Mouse (Mus musculus) embryonic facial prominence, embryonic 10.5 days (tissue): ENCODE results near the gene Sulf2. TPM values are rescaled to one million over a fixed set of nuclear protein-coding genes. Genes with fewer than 3 reads are reported as not detected.
"Not testable (repeated sequence)": the region's sequence is repeated elsewhere in the genome, so short reads cannot be mapped to it uniquely, and the experiment has no call there.

Experiments
- DNase-seq: peaks from one replicate; pipeline ENCODE4 v3.0.0-alpha.2; 2017; ENCODE audit warnings: low spot score
- H3K27ac ChIP-seq: fragments of 300-500 bp; sonication (generic); replicated peaks from 2 replicates; pipeline ENCODE4 v1.5.1; 2016; ENCODE audit warnings: mild to moderate bottlenecking
- H3K27me3 ChIP-seq: fragments of 300-500 bp; sonication (generic); replicated peaks from 2 replicates; pipeline ENCODE4 v1.6.1; 2016; ENCODE audit warnings: low read depth, mild to moderate bottlenecking; ENCODE audit not compliant: poor library complexity, severe bottlenecking
- H3K36me3 ChIP-seq: fragments of 300-500 bp; sonication (generic); replicated peaks from 2 replicates; pipeline ENCODE4 v1.6.1; 2016; ENCODE audit warnings: mild to moderate bottlenecking, moderate library complexity
- H3K4me1 ChIP-seq: fragments of 300-500 bp; sonication (generic); 2 replicates; pipeline ENCODE4 v1.6.1; 2016
- H3K4me3 ChIP-seq: fragments of 300-500 bp; sonication (generic); 2 replicates; pipeline ENCODE4 v1.5.1; 2016; ENCODE audit warnings: mild to moderate bottlenecking, moderate library complexity
- H3K9me3 ChIP-seq: fragments of 300-500 bp; sonication (generic); 2 replicates; pipeline ENCODE4 v1.6.1; 2016; ENCODE audit warnings: mild to moderate bottlenecking
- WGBS: fragments of 180-500 bp; shearing (Covaris S2); methylation state at CpG from one replicate; pipeline ENCODE4 v1.1.7; 2016; 5-methylcytosine and 5-hydroxymethylcytosine counted together
- polyA plus RNA-seq: library from polyadenylated mRNA; unstranded; fragments of >200 nt; fragmentation: Nextera tagmentation; extraction: Ambion mirVana; gene quantifications from 2 replicates; pipeline ENCODE4 v1.2.1, GENCODE M21; 2016

Gene Sulf2
- polyA plus RNA-seq, 1 experiment from 2014 or later = 131 TPM

GRCm38 (mm10) chr2:166090131-166090581 lies 65.3 kb downstream of the Sulf2 start:
- H3K9me3 ChIP-seq = no peaks in the 10 kb centered on the region
- peak overlapping the region; percentile 5; the same call in 1 of the 2 replicates for H3K4me3 ChIP-seq
- 29% methylated on average over 7 of the region's 7 CpGs for WGBS
- H3K27me3 ChIP-seq = no peaks in the 10 kb centered on the region
- H3K36me3 ChIP-seq = peaks cover 99% of the 10 kb centered on the region
- H3K27ac ChIP-seq = peak overlapping the region; percentile 73
- H3K4me1 ChIP-seq = peaks cover 40% of the 10 kb centered on the region
- peak; percentile 59 for DNase-seq

GRCm38 (mm10) chr2:166088991-166089390 lies 66.5 kb downstream of the Sulf2 start:
- Histone ChIP-seq H3K9me3 (no peaks in the 10 kb centered on the region), H3K4me3 (no peak overlapping the region), H3K36me3 (peaks cover 97% of the 10 kb centered on the region), H3K27me3 (no peaks in the 10 kb centered on the region), H3K4me1 (peaks cover 44% of the 10 kb centered on the region), H3K27ac (no peak overlapping the region)
- no peak for DNase-seq
- 91% methylated on average over 9 of the region's 9 CpGs for WGBS

GRCm38 (mm10) chr2:166086457-166087233 lies 68.8 kb downstream of the Sulf2 start:
- no peak for DNase-seq
- Histone ChIP-seq H3K9me3 (no peaks in the 10 kb centered on the region), H3K4me3 (no peak overlapping the region), H3K27me3 (no peaks in the 10 kb centered on the region), H3K4me1 (peaks cover 40% of the 10 kb centered on the region), H3K36me3 (peaks cover 97% of the 10 kb centered on the region), H3K27ac (peak overlapping the region; percentile 3; the same call in 1 of the 2 replicates)
- 90% methylated on average over 29 of the region's 29 CpGs for WGBS

- Histone ChIP-seq H3K4me1 (peaks cover 37% of the 10 kb centered on the region), H3K27ac (peak overlapping the region; percentile 35; the same call in 1 of the 2 replicates), H3K27me3 (no peaks in the 10 kb centered on the region), H3K9me3 (no peaks in the 10 kb centered on the region), H3K36me3 (peaks cover 97% of the 10 kb centered on the region), H3K4me3 (no peak overlapping the region)
- DNase-seq = no peak
- 89% methylated on average over 10 of the region's 10 CpGs for WGBS
These were observed 69.7 kb downstream of the Sulf2 start for GRCm38 (mm10) chr2:166085780-166086179.

- H3K36me3 ChIP-seq = peaks cover 97% of the 10 kb centered on the region
- DNase-seq = peak; percentile 74
These were observed 70.5 kb downstream of the Sulf2 start for GRCm38 (mm10) chr2:166084964-166085363.

GRCm38 (mm10) chr2:166084111-166084510 lies 71.4 kb downstream of the Sulf2 start:
- 87% methylated on average over 7 of the region's 7 CpGs for WGBS
- H3K27ac ChIP-seq = no peak overlapping the region
- peaks cover 98% of the 10 kb centered on the region for H3K36me3 ChIP-seq
- no peaks in the 10 kb centered on the region for H3K9me3 ChIP-seq
- H3K4me3 ChIP-seq = no peak overlapping the region
- DNase-seq = no peak
- peaks cover 35% of the 10 kb centered on the region for H3K4me1 ChIP-seq
- H3K27me3 ChIP-seq = no peaks in the 10 kb centered on the region

More at GRCm38 (mm10) chr2:166084964-166085363, 70.5 kb downstream of the Sulf2 start:
- H3K27me3 ChIP-seq, H3K27ac ChIP-seq, H3K4me3 ChIP-seq, H3K9me3 ChIP-seq: not testable (repeated sequence)
- H3K4me1 ChIP-seq = peaks cover 37% of the 10 kb centered on the region
- 40% methylated on average over 6 of the region's 6 CpGs for WGBS

GRCm38 (mm10) chr2:166083542-166084031 lies 71.9 kb downstream of the Sulf2 start:
- Histone ChIP-seq H3K4me3 (no peak overlapping the region), H3K36me3 (peaks cover 98% of the 10 kb centered on the region), H3K27ac (no peak overlapping the region), H3K27me3 (no peaks in the 10 kb centered on the region), H3K4me1 (peaks cover 32% of the 10 kb centered on the region), H3K9me3 (no peaks in the 10 kb centered on the region)
- no peak for DNase-seq
- WGBS = 88% methylated on average over 9 of the region's 9 CpGs

GRCm38 (mm10) chr2:166082661-166083060 lies 72.8 kb downstream of the Sulf2 start:
- peaks cover 98% of the 10 kb centered on the region for H3K36me3 ChIP-seq
- WGBS = 84% methylated on average over 10 of the region's 10 CpGs

GRCm38 (mm10) chr2:166082193-166082592 lies 73.3 kb downstream of the Sulf2 start:
- H3K4me1 ChIP-seq = peaks cover 32% of the 10 kb centered on the region
- 58% methylated on average over 5 of the region's 5 CpGs for WGBS
- no peaks in the 10 kb centered on the region for H3K9me3 ChIP-seq
- no peak overlapping the region for H3K4me3 ChIP-seq
- DNase-seq = peak; percentile 83
- H3K27me3 ChIP-seq = no peaks in the 10 kb centered on the region
- H3K27ac ChIP-seq = no peak overlapping the region
- peaks cover 98% of the 10 kb centered on the region for H3K36me3 ChIP-seq

More at GRCm38 (mm10) chr2:166082661-166083060, 72.8 kb downstream of the Sulf2 start:
- H3K27ac ChIP-seq = no peak overlapping the region
- peaks cover 32% of the 10 kb centered on the region for H3K4me1 ChIP-seq
- no peaks in the 10 kb centered on the region for H3K27me3 ChIP-seq
- no peak for DNase-seq
- no peaks in the 10 kb centered on the region for H3K9me3 ChIP-seq
- H3K4me3 ChIP-seq = no peak overlapping the region

GRCm38 (mm10) chr2:166080967-166081750 lies 74.3 kb downstream of the Sulf2 start:
- Histone ChIP-seq H3K27ac (no peak overlapping the region), H3K4me3 (no peak overlapping the region), H3K36me3 (peaks cover 98% of the 10 kb centered on the region), H3K4me1 (peaks cover 29% of the 10 kb centered on the region), H3K27me3 (no peaks in the 10 kb centered on the region), H3K9me3 (no peaks in the 10 kb centered on the region)
- WGBS = 91% methylated on average over 21 of the region's 21 CpGs
- DNase-seq = no peak

GRCm38 (mm10) chr2:166079961-166080885 lies 75.2 kb downstream of the Sulf2 start:
- Histone ChIP-seq H3K9me3 (no peaks in the 10 kb centered on the region), H3K36me3 (peaks cover 98% of the 10 kb centered on the region), H3K4me1 (peaks cover 29% of the 10 kb centered on the region), H3K27ac (peak overlapping the region; percentile 61), H3K4me3 (no peak overlapping the region), H3K27me3 (no peaks in the 10 kb centered on the region)
- DNase-seq = peak; percentile 68
- WGBS = 60% methylated on average over 17 of the region's 17 CpGs

- WGBS = 93% methylated on average over 14 of the region's 14 CpGs
- H3K9me3 ChIP-seq = no peaks in the 10 kb centered on the region
- H3K27me3 ChIP-seq = no peaks in the 10 kb centered on the region
- peaks cover 100% of the 10 kb centered on the region for H3K36me3 ChIP-seq
- H3K27ac ChIP-seq = peak overlapping the region; percentile 61
- no peak overlapping the region for H3K4me3 ChIP-seq
- DNase-seq = no peak
- H3K4me1 ChIP-seq = peaks cover 35% of the 10 kb centered on the region
These were observed 76.2 kb downstream of the Sulf2 start for GRCm38 (mm10) chr2:166079231-166079630.
